Mouse (Mus musculus): Measurements from ENCODE around the gene Fam92b.

DNA sequence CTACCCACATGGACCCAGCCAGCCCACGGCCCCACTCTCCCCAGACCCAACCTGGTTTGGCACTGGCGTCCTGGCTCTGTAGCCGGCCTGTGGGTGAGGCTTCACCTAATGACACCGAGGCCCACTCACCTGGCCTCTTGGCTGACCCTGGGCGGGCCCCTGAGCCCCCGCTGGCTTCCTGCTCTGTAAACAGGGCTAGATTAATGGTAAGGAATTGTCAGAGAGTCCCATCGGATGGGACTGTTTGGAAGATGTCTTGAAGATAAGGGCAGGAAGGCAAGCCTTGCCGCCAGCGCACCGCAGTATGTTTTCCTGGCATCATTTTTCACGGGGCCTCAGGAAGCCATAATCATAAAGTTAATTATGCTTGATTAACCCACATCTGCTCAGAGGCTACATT is 30.8 kb upstream of the Fam92b start:
- TF ChIP-seq CTCF (IDR thresholded peaks at IDR 0.05; ENCODE audit: insufficient read depth, low read depth, low read length) (no peak), POLR2A (IDR thresholded peaks at IDR 0.05; ENCODE audit: insufficient read depth, low read depth, low read length) (no peak)
